Mouse (Mus musculus): ENCODE measurements around the gene Obscn. TPM values are rescaled to one million over a fixed set of nuclear protein-coding genes. Genes with fewer than 3 reads are reported as not detected.

Gene Obscn
- polyA plus RNA-seq, 1 experiment from 2014 or later: 0.92 TPM

DNA sequence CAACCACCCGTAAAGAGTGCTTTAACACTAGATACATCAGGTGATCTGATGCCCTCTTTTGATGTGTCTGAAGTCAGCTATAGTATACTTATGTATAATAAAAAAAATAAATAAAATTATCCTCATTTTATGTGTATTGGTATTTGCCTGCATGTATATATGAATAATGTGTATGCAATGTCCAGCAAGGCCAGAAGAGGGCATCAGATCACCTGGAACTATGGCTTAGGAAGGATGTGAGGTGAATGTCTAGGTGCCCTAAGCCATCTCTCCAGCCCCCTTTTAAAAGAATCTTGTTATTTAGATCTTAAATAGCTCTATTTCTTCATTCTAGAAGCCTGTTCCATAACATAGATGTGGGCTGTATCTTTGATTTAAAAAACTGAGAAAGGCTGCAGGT, 168.9 kb downstream of the Obscn start:
- H3K9me3 ChIP-seq (ENCODE audit: low read length): no peaks in the 10 kb centered on the region
- H3K4me1 ChIP-seq (ENCODE audit: insufficient read depth, low read depth, low read length): peaks cover 8% of the 10 kb centered on the region; the same call in 1 of the 2 replicates
- no peak overlapping the region for H3K27ac ChIP-seq (ENCODE audit: low read length)
- DNase-seq (ENCODE audit: low spot score) (peak; percentile 60), ATAC-seq (no peak)
- H3K36me3 ChIP-seq (ENCODE audit: insufficient read depth, low read length): no peaks in the 10 kb centered on the region
- H3K9ac ChIP-seq (replicated peaks; ENCODE audit: low read depth): no peak overlapping the region
- no peak overlapping the region for H3K4me2 ChIP-seq (replicated peaks; ENCODE audit: low read depth, low read length)
- TF ChIP-seq EP300 (IDR thresholded peaks at IDR 0.05): no peak
- peak; percentile 78 for TF ChIP-seq CTCF (IDR thresholded peaks at IDR 0.05)
- 0 out of 2 replicates have a peak, but pooled peaks cover under 1% of the 10 kb centered on the region for H3K27me3 ChIP-seq (replicated peaks; ENCODE audit: insufficient read depth, low read length)
- 100% methylated on average over 1 of the region's 1 CpGs for WGBS
- no peak overlapping the region for H3K4me3 ChIP-seq (ENCODE audit: low read depth, low read length)

DNA sequence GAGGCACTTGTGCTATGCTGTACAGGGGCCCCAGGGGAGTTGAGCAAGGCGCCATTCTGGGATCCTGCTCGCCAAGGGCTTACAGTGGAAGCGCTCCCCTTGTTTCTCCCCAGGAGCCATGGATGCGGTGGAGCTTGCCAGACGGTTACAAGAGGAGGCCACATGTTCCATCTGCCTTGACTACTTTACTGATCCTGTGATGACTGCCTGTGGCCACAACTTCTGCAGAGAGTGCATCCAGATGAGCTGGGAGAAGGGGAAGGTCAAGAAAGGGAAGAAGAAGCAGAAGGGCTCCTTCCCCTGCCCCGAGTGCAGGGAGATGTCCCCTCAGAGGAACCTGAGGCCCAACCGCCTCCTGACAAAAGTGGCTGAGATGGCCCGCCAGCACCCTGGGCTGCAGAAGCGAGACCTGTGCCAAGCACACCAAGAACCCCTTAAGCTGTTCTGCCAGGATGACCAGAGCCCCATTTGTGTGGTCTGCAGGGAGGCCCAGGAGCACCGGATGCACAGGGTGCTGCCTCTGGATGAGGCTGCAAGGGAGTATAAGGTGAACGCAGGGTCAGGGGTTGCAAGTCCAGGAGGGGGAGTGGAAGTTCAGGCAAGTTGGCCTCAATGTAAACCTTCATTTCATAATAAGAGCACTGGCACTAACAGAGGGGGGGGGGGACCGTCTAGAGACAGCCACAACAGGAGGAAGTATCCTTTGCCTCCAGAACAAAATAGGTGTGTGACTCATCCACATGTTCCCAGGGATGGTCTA, 171.0 kb downstream of the Obscn start:
- TF ChIP-seq CTCF (IDR thresholded peaks at IDR 0.05): no peak
- TF ChIP-seq EP300 (IDR thresholded peaks at IDR 0.05): no peak
- ATAC-seq (no peak), DNase-seq (ENCODE audit: low spot score) (no peak)
- no peak overlapping the region for H3K27ac ChIP-seq (ENCODE audit: low read length)
- H3K4me1 ChIP-seq (ENCODE audit: insufficient read depth, low read depth, low read length): peaks cover 8% of the 10 kb centered on the region; the same call in 1 of the 2 replicates
- WGBS: 42% methylated on average over 12 of the region's 12 CpGs
- no peak overlapping the region for H3K4me3 ChIP-seq (ENCODE audit: low read depth, low read length)
- H3K9ac ChIP-seq (replicated peaks; ENCODE audit: low read depth): no peak overlapping the region
- H3K36me3 ChIP-seq (ENCODE audit: insufficient read depth, low read length): no peaks in the 10 kb centered on the region
- peaks cover 13% of the 10 kb centered on the region for H3K27me3 ChIP-seq (replicated peaks; ENCODE audit: insufficient read depth, low read length)
- no peaks in the 10 kb centered on the region for H3K9me3 ChIP-seq (ENCODE audit: low read length)
- H3K4me2 ChIP-seq (replicated peaks; ENCODE audit: low read depth, low read length): no peak overlapping the region

- ATAC-seq (no peak), DNase-seq (ENCODE audit: low spot score) (no peak)
- Histone ChIP-seq H3K27me3 (replicated peaks; ENCODE audit: insufficient read depth, low read length) (peaks cover 13% of the 10 kb centered on the region), H3K4me2 (replicated peaks; ENCODE audit: low read depth, low read length) (no peak overlapping the region), H3K4me1 (ENCODE audit: insufficient read depth, low read depth, low read length) (peaks cover 3% of the 10 kb centered on the region; the same call in 1 of the 2 replicates), H3K36me3 (ENCODE audit: insufficient read depth, low read length) (no peaks in the 10 kb centered on the region), H3K4me3 (ENCODE audit: low read depth, low read length) (no peak overlapping the region), H3K27ac (ENCODE audit: low read length) (no peak overlapping the region), H3K9ac (replicated peaks; ENCODE audit: low read depth) (no peak overlapping the region), H3K9me3 (ENCODE audit: low read length) (no peaks in the 10 kb centered on the region)
- no peak for TF ChIP-seq CTCF (IDR thresholded peaks at IDR 0.05)
- TF ChIP-seq EP300 (IDR thresholded peaks at IDR 0.05): no peak
- WGBS: 79% methylated on average over 7 of the region's 7 CpGs
These were observed 172.0 kb downstream of the Obscn start for GRCm38 (mm10) chr11:58964216-58964615.

DNA sequence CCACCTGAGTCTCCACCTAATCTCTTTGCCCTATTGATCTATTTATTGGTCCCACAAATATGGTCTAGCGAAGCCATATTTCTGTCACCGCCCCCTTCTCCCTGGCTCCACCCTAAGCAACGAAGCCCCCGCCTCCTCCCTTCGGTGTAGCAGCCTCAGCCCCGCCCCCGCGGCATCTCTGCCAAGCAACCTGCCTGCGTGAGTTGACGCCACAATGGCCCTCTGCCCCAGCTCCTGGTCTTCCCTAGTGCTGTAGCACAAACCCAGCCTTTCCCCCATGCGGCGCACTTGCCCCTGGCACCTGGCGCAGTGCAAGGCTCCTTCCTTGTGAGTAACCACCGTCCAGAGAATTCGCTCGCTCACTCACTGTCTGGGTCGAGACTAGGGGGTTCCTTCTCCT, 172.7 kb downstream of the Obscn start:
- H3K27me3 ChIP-seq (replicated peaks; ENCODE audit: insufficient read depth, low read length): peaks cover 13% of the 10 kb centered on the region
- TF ChIP-seq CTCF (IDR thresholded peaks at IDR 0.05) (no peak), EP300 (IDR thresholded peaks at IDR 0.05) (no peak)
- H3K4me2 ChIP-seq (replicated peaks; ENCODE audit: low read depth, low read length): no peak overlapping the region
- H3K9ac ChIP-seq (replicated peaks; ENCODE audit: low read depth): no peak overlapping the region
- WGBS: 40% methylated on average over 17 of the region's 17 CpGs
- 0 out of 2 replicates have a peak, but pooled peaks cover 2% of the 10 kb centered on the region for H3K4me1 ChIP-seq (ENCODE audit: insufficient read depth, low read depth, low read length)
- ATAC-seq (peak; percentile 12; the same call in 1 of the 2 replicates), DNase-seq (ENCODE audit: low spot score) (peak; percentile 42)
- H3K36me3 ChIP-seq (ENCODE audit: insufficient read depth, low read length): no peaks in the 10 kb centered on the region
- H3K4me3 ChIP-seq (ENCODE audit: low read depth, low read length): no peak overlapping the region
- H3K27ac ChIP-seq (ENCODE audit: low read length): no peak overlapping the region
- no peaks in the 10 kb centered on the region for H3K9me3 ChIP-seq (ENCODE audit: low read length)

- Histone ChIP-seq H3K27me3 (replicated peaks; ENCODE audit: insufficient read depth, low read length) (peaks cover 13% of the 10 kb centered on the region), H3K9me3 (ENCODE audit: low read length) (no peaks in the 10 kb centered on the region), H3K27ac (ENCODE audit: low read length) (no peak overlapping the region), H3K4me1 (ENCODE audit: insufficient read depth, low read depth, low read length) (0 out of 2 replicates have a peak, but pooled peaks cover 5% of the 10 kb centered on the region), H3K9ac (replicated peaks; ENCODE audit: low read depth) (no peak overlapping the region), H3K36me3 (ENCODE audit: insufficient read depth, low read length) (peaks cover 11% of the 10 kb centered on the region; the same call in 1 of the 2 replicates), H3K4me3 (ENCODE audit: low read depth, low read length) (no peak overlapping the region), H3K4me2 (replicated peaks; ENCODE audit: low read depth, low read length) (no peak overlapping the region)
- DNase-seq (ENCODE audit: low spot score) (no peak), ATAC-seq (no peak)
- WGBS: 52% methylated on average over 50 of the region's 50 CpGs
- TF ChIP-seq CTCF (IDR thresholded peaks at IDR 0.05) (no peak), EP300 (IDR thresholded peaks at IDR 0.05) (no peak)
These were observed 174.6 kb downstream of the Obscn start for GRCm38 (mm10) chr11:58961364-58962177.

GRCm38 (mm10) chr11:58959921-58960465, 176.2 kb downstream of the Obscn start:
- Histone ChIP-seq H3K27me3 (replicated peaks; ENCODE audit: insufficient read depth, low read length) (peaks cover 13% of the 10 kb centered on the region), H3K4me2 (replicated peaks; ENCODE audit: low read depth, low read length) (peak overlapping the region; percentile 65), H3K9me3 (ENCODE audit: low read length) (no peaks in the 10 kb centered on the region), H3K36me3 (ENCODE audit: insufficient read depth, low read length) (peaks cover 11% of the 10 kb centered on the region; the same call in 1 of the 2 replicates), H3K27ac (ENCODE audit: low read length) (no peak overlapping the region), H3K9ac (replicated peaks; ENCODE audit: low read depth) (0 out of 2 replicates have a peak overlapping the region, but pooled peaks have one; percentile 2), H3K4me1 (ENCODE audit: insufficient read depth, low read depth, low read length) (0 out of 2 replicates have a peak, but pooled peaks cover 12% of the 10 kb centered on the region), H3K4me3 (ENCODE audit: low read depth, low read length) (peak overlapping the region; percentile 45)
- TF ChIP-seq EP300 (IDR thresholded peaks at IDR 0.05): no peak
- TF ChIP-seq CTCF (IDR thresholded peaks at IDR 0.05): peak; percentile 63
- DNase-seq (ENCODE audit: low spot score): peak; percentile 91
- 3% methylated on average over 40 of the region's 40 CpGs for WGBS
- ATAC-seq: peak; percentile 87
